Mouse (Mus musculus): ENCODE results near the gene Smco4.

GRCm38 (mm10) chr9:15585956-15586355 lies 92.7 kb downstream of the Smco4 start:
- TF ChIP-seq CTCF (IDR thresholded peaks at IDR 0.05; ENCODE audit: low read depth) (no peak), EP300 (IDR thresholded peaks at IDR 0.05; ENCODE audit: low read depth) (no peak)
